Mouse (Mus musculus) myocyte (in vitro differentiated cells): ENCODE data around the gene Kras.

ENCODE experiments used
- E2F4 ChIP-seq: IDR thresholded peaks from one replicate; pipeline ENCODE4 v1.6.1; 2011; ENCODE audit warnings: mild to moderate bottlenecking, control low read depth, moderate library complexity; ENCODE audit not compliant: insufficient read depth
- MAX ChIP-seq: IDR thresholded peaks from one replicate; pipeline ENCODE4 v1.6.1; 2011; ENCODE audit warnings: low read depth, mild to moderate bottlenecking, control low read depth
- POLR2A ChIP-seq: IDR thresholded peaks from one replicate; pipeline ENCODE4 v1.6.1; 2011; ENCODE audit warnings: low read depth, mild to moderate bottlenecking, control low read depth, moderate library complexity; ENCODE audit not compliant: insufficient read length
- POLR2AphosphoS2 ChIP-seq: IDR thresholded peaks from one replicate; pipeline ENCODE4 v1.6.1; 2011; ENCODE audit warnings: low read depth, control low read depth; ENCODE audit not compliant: insufficient read length
- REST ChIP-seq: IDR thresholded peaks from one replicate; pipeline ENCODE4 v1.6.1; 2011; ENCODE audit warnings: mild to moderate bottlenecking, control low read depth, moderate library complexity; ENCODE audit not compliant: insufficient read depth, insufficient read length
- SRF ChIP-seq: IDR thresholded peaks from one replicate; pipeline ENCODE4 v1.6.1; 2011; ENCODE audit warnings: low read depth; ENCODE audit not compliant: control insufficient read depth, insufficient read length
- USF1 ChIP-seq: IDR thresholded peaks from one replicate; pipeline ENCODE4 v1.6.1; 2011; ENCODE audit warnings: low read depth, mild to moderate bottlenecking, control low read depth, moderate library complexity

DNA sequence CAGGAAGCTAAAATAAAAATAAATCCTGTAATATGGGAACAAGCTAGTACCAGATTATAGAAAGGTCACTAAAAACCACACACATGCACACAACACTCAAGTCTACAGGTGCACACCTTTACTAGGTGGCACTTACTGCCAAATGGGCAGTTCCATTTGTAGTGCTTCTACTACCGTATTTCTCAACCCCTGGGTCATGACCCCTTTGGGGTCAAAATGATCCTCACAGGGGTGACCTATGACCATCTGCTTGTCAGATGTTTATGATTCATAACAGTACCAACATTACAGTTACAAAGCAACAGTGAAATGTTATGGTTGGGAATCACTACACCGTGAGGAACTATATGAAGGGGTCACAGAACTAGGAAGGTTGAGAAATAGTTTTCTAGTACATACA, 36.1 kb downstream of the Kras start:
- TF ChIP-seq E2F4, result no peak
- TF ChIP-seq POLR2A, result no peak
- no peak for TF ChIP-seq POLR2AphosphoS2
- no peak for TF ChIP-seq REST
- no peak for TF ChIP-seq USF1
- TF ChIP-seq SRF, result no peak
- TF ChIP-seq MAX, result no peak
